Mouse (Mus musculus): ENCODE data around the gene Tnip1. TPM values are rescaled to one million over a fixed set of nuclear protein-coding genes. Genes with fewer than 3 reads are reported as not detected.

Tnip1 gene
- total RNA-seq, 2 experiments from 2014 or later = 29.7 to 32.3 TPM

GRCm38 (mm10) chr11:54939501-54939900 is 23.2 kb downstream of the Tnip1 start:
- no peak for DNase-seq
- intact Hi-C loops (cut with DNase I) = no loop called here

- intact Hi-C loops (cut with DNase I) = no loop called here
Observed at GRCm38 (mm10) chr11:54936771-54937140, 26.0 kb downstream of the Tnip1 start.

GRCm38 (mm10) chr11:54936035-54936770 is 26.5 kb downstream of the Tnip1 start:
- no peak for DNase-seq
- intact Hi-C loops (cut with DNase I) = no loop called here

More at GRCm38 (mm10) chr11:54936771-54937140, 26.0 kb downstream of the Tnip1 start:
- DNase-seq = no peak

- no peak for DNase-seq
- intact Hi-C loops (cut with DNase I) = loop anchor here (5.0 kb wide), 1 partner anchor 103 kb away; no protein-coding TSS in a partner anchor
Observed at GRCm38 (mm10) chr11:54934198-54934597, 28.5 kb downstream of the Tnip1 start.

GRCm38 (mm10) chr11:54932540-54932939 is 30.2 kb downstream of the Tnip1 start:
- intact Hi-C loops (cut with DNase I) = loop anchor here (5.0 kb wide), 1 partner anchor 105 kb away; no protein-coding TSS in a partner anchor
- DNase-seq = no peak

GRCm38 (mm10) chr11:54931405-54932093 is 31.2 kb downstream of the Tnip1 start:
- no peak for DNase-seq
- intact Hi-C loops (cut with DNase I) = loop anchor here (5.0 kb wide), 1 partner anchor 106 kb away; no protein-coding TSS in a partner anchor

GRCm38 (mm10) chr11:54930318-54930979 is 32.3 kb downstream of the Tnip1 start:
- no peak for DNase-seq
- intact Hi-C loops (cut with DNase I) = loop anchor here (1.0 to 5.0 kb wide), 2 partner anchors 53 to 107 kb away; no protein-coding TSS in a partner anchor

- intact Hi-C loops (cut with DNase I) = loop anchor here (1.0 to 5.0 kb wide), 2 partner anchors 54 to 108 kb away; no protein-coding TSS in a partner anchor
- DNase-seq = no peak
Observed at GRCm38 (mm10) chr11:54929744-54930143, 33.0 kb downstream of the Tnip1 start.

GRCm38 (mm10) chr11:54929290-54929689 is 33.4 kb downstream of the Tnip1 start:
- intact Hi-C loops (cut with DNase I) = no loop called here
- DNase-seq = no peak

GRCm38 (mm10) chr11:54928886-54929285 is 33.8 kb downstream of the Tnip1 start:
- intact Hi-C loops (cut with DNase I) = no loop called here
- DNase-seq = no peak

GRCm38 (mm10) chr11:54928219-54928618 is 34.5 kb downstream of the Tnip1 start:
- intact Hi-C loops (cut with DNase I) = no loop called here
- DNase-seq = no peak

- DNase-seq = peak; percentile 52 to 73
- intact Hi-C loops (cut with DNase I) = loop anchor here (1.0 kb wide), 1 partner anchor 47 kb away; no protein-coding TSS in a partner anchor
Observed at GRCm38 (mm10) chr11:54927346-54928140, 35.2 kb downstream of the Tnip1 start.

- DNase-seq = no peak
- intact Hi-C loops (cut with DNase I) = no loop called here
Observed at GRCm38 (mm10) chr11:54924145-54924544, 38.6 kb downstream of the Tnip1 start.

- no peak for DNase-seq
- intact Hi-C loops (cut with DNase I) = no loop called here
Observed at GRCm38 (mm10) chr11:54922488-54922887, 40.2 kb downstream of the Tnip1 start.

- intact Hi-C loops (cut with DNase I) = no loop called here
- DNase-seq = peak; percentile 54 to 63
Observed at GRCm38 (mm10) chr11:54921798-54922197, 40.9 kb downstream of the Tnip1 start.

GRCm38 (mm10) chr11:54920973-54921580 is 41.6 kb downstream of the Tnip1 start:
- intact Hi-C loops (cut with DNase I) = no loop called here
- DNase-seq = peak in 1 of 2 experiments; percentile 49

- DNase-seq = no peak
- intact Hi-C loops (cut with DNase I) = no loop called here
Observed at GRCm38 (mm10) chr11:54920127-54920972, 42.4 kb downstream of the Tnip1 start.

GRCm38 (mm10) chr11:54918273-54918672 is 44.4 kb downstream of the Tnip1 start:
- DNase-seq = no peak
- intact Hi-C loops (cut with DNase I) = no loop called here

GRCm38 (mm10) chr11:54917461-54917860 is 45.3 kb downstream of the Tnip1 start:
- DNase-seq = no peak
- intact Hi-C loops (cut with DNase I) = no loop called here
